Mouse (Mus musculus) heart, postnatal 25 days (tissue): Measurements from ENCODE around the gene Spink4. TPM values are rescaled to one million over a fixed set of nuclear protein-coding genes. Genes with fewer than 3 reads are reported as not detected.

Experiments used
- DNase-seq: peaks from one replicate; pipeline ENCODE4 v3.0.0; 2022; ENCODE audit warnings: low spot score
- intact Hi-C: fragments of 180-260 bp; cut with DNase I; formaldehyde crosslinking; loops from one replicate; pipeline ENCODE4 v1.15.1; 2025
- total RNA-seq, 2 experiments: library from RNA; stranded (reverse); gene quantifications; 2 replicates each; pipeline ENCODE4 v1.2.3; 2021

Gene Spink4
- total RNA-seq, 2 experiments from 2014 or later = 0.78 TPM; not detected in 1

GRCm38 (mm10) chr4:40948160-40948708 lies 28.4 kb downstream of the Spink4 start, which contains the start of the genes Bag1 and Chmp5:
TSS of gene Bag1 (minus strand) at chr4:40948294.
TSS of gene Chmp5 (plus strand) at chr4:40948407.
- intact Hi-C loops = loop anchor here (2.0 to 5.0 kb wide), 2 partner anchors 96 to 173 kb away; partner anchors contain the start of gene B4galt1
- peak; percentile 99 for DNase-seq

- intact Hi-C loops = no loop called here
- DNase-seq = no peak
Observed at GRCm38 (mm10) chr4:40953521-40953920, 33.7 kb downstream of the Spink4 start.

GRCm38 (mm10) chr4:40955942-40956341 lies 36.1 kb downstream of the Spink4 start:
- intact Hi-C loops = no loop called here
- DNase-seq = no peak

DNA sequence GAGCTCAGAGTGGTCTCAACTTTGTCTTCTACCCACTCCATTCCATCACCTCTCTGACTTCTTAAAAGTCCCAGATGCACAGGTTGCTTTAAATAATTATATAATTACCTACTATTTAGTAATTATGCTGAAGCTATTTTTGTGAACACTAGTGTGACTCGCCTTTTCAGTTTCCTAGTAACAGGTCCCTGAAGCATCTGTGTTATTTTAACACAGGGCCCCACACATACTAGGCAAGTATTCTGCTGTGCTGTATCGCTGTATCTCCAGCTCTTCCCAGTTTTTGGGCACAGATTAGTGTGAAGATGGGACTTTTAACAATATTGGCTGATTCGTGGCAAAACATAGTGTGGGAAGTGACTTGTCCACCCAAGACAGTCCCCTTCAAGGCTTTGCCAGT lies 43.7 kb downstream of the Spink4 start:
- intact Hi-C loops = no loop called here

GRCm38 (mm10) chr4:40969161-40969560 lies 49.3 kb downstream of the Spink4 start:
- DNase-seq = no peak
- intact Hi-C loops = loop anchor here (2.0 kb wide), 1 partner anchor 18 kb away; no protein-coding TSS in a partner anchor

More for the DNA sequence above, 43.7 kb downstream of the Spink4 start:
- no peak for DNase-seq

DNA sequence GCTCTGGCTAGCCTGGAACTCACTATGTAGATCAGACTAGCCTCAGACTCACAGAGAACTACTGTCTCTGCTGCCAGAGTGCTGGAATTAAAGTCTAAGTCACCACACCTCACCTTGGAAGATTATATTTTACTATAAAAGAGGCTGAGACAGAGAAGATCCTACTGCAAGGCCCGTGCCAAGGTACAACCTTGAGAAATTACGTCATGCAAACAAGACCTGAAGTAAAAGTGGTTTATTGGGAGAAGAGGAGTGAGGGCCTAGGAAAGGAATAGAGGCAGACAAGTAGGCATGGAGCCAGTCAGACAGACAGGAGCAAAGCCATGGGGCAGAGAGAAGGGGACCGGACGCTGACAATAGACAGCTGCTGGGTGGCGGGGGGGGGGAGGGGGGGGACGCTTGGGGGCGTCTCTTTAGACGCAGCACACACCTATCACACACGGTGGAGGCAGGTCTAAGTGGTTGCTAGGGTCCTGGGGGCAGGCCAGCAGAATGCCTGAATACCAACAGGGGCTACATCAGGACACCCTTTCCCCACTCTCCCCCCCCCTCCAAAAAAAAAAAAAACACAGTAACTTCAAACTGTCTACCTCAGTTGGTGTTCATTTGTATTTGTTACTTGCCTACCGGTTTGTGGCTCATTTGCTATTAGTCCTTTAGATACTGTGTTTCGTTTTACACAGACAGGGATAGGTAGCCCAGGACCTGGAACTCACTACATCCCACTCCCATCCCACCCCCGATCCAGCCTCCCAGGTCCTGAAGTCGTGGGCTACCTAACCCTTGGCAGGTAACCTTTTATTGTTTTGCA lies 50.1 kb downstream of the Spink4 start:
- no peak for DNase-seq
- intact Hi-C loops = loop anchor here (2.0 kb wide), 1 partner anchor 19 kb away; no protein-coding TSS in a partner anchor

GRCm38 (mm10) chr4:40970592-40970841 lies 50.7 kb downstream of the Spink4 start:
- DNase-seq = no peak
- intact Hi-C loops = no loop called here

- peak; percentile 90 for DNase-seq
- intact Hi-C loops = no loop called here
Observed at GRCm38 (mm10) chr4:40970842-40971701, 51.2 kb downstream of the Spink4 start, which contains the start of gene Nfx1. TSS of gene Nfx1 (plus strand) at chr4:40970906.

- no peak for DNase-seq
Observed at GRCm38 (mm10) chr4:40971744-40972143, 51.9 kb downstream of the Spink4 start.

DNA sequence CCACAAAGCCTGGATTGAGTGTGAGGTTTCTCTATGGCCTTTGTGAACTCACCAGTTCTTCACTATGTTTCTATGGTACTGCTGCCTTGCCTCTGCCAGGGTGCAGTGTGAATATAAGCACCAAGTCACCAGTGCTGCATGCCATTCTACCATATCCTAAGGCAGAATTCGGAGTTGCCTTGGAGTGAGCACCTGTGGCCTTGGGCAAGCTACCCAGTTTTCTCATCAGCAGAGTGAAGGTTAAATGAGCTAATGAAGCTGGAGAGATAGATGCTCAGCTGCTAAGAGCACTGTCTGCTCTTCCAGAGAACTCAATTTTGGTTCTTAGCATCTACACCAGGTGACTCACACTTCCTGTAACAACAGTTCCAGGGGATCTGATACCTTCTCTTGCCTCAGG lies 54.2 kb downstream of the Spink4 start:
- DNase-seq = no peak
- intact Hi-C loops = no loop called here

More at GRCm38 (mm10) chr4:40971744-40972143, 51.9 kb downstream of the Spink4 start:
- intact Hi-C loops = no loop called here

DNA sequence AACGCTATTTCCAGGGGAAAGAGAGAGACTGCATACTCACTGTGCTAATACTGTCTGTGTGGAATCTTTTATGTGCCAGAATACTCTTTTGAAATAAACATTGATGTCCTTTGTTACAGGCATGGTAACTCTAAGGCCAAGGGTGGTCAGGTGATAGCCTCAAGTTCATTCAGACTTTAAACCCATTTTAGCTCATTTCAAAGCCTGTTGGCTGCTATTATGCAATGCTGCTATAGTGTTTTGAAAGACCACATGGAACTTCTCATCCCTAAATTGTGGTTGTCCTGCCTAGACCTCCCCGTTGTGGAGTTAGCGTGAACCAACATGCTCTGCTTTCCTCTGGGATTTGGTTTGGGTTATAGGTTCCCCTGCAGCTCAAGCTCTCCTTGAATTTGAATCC lies 55.8 kb downstream of the Spink4 start:
- intact Hi-C loops = no loop called here
- no peak for DNase-seq

DNA sequence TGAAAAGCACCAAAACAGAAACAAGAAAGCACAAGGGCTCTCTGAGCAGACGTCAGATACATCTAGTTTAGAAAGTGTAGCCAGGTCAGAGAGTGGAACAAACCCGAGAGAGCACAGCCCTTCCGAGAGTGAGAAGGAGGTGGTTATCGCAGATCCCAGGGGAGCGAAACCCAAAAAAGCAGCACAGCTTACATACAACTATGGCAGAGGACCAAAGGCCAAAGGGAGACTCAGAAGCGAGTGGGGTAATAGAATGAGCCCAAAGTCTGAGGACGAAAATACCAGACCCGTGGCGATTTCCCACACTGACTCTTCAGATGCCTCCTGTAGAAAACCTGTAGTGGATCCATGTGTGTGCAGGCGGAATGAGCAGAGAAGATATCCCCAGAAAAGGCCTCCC lies 56.8 kb downstream of the Spink4 start:
- intact Hi-C loops = no loop called here
- no peak for DNase-seq

DNA sequence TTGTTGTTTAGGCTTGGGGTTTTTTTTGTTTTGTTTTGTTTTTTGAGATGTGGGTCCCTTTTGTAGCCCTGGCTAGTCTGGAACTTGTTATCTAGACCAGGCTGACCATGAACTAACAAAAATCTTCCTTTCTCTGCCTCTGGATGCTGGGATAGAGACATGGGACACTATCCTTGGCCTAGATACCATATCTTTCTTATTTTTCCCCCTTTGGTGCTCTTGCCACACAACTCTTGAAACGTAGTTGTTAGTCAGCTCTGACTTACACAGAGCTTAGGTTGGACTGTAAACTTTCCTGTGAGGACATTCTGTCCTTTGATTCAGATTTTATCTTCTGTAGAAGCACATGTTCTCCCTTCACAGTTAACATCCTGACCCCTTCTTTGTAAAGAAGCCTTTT lies 59.6 kb downstream of the Spink4 start:
- intact Hi-C loops = no loop called here
- DNase-seq = no peak

Other genes with a start within 250 kb of the Spink4 start
- gene Aptx, start 216.9 kb upstream of the Spink4 start, total RNA-seq = 10 to 100 TPM; 14.0 to 15.2 TPM
- 100 to 1,000 TPM in 1 of 2 experiments, 10 to 100 TPM in 1; 62.4 to 109 TPM for gene Dnaja1, start 197.9 kb upstream of the Spink4 start, total RNA-seq
- 10 to 100 TPM; 31.5 to 31.8 TPM for gene Smu1, start 162.1 kb upstream of the Spink4 start, total RNA-seq
- 10 to 100 TPM; 58.2 to 70.4 TPM for gene B4galt1, start 66.0 kb upstream of the Spink4 start, total RNA-seq
- gene Bag1, start 28.2 kb downstream of the Spink4 start, total RNA-seq = 100 to 1,000 TPM; 247 to 264 TPM
- 10 to 100 TPM; 33.7 to 35.9 TPM for gene Chmp5, start 28.4 kb downstream of the Spink4 start, total RNA-seq
- 10 to 100 TPM; 20.1 to 21.3 TPM for gene Nfx1, start 50.9 kb downstream of the Spink4 start, total RNA-seq
- gene Aqp7, start 128.1 kb downstream of the Spink4 start, total RNA-seq = 10 to 100 TPM; 31.8 to 33.7 TPM
- not detected for gene Aqp3, start 178.1 kb downstream of the Spink4 start, total RNA-seq
- 10 to 100 TPM; 14.5 to 15.3 TPM for gene Nol6, start 204.4 kb downstream of the Spink4 start, total RNA-seq
- gene Ube2r2, start 215.7 kb downstream of the Spink4 start, total RNA-seq = 100 to 1,000 TPM; 121 to 131 TPM